Mouse (Mus musculus) Patski (cell line): Measurements from ENCODE around the gene F2rl3. TPM values are rescaled to one million over a fixed set of nuclear protein-coding genes. Genes with fewer than 3 reads are reported as not detected.

Source experiments
- ATAC-seq: fragments of 100-300 bp; one replicate; pipeline ENCODE4 v1.8.0; 2021
- CTCF ChIA-PET: fragments of 350-600 bp; sonication (Branson Sonifier 250); formaldehyde crosslinking; loops from one replicate; lab custom pipeline; 2022; ENCODE audit warnings: inconsistent platforms; lab: Charles Lee
- POLR2A ChIA-PET: fragments of 350-600 bp; sonication (Branson Sonifier 250); formaldehyde crosslinking; loops from one replicate; lab custom pipeline; 2022; ENCODE audit warnings: antibody characterized with exemption, inconsistent platforms; lab: Charles Lee
- DNase-seq: peaks from one replicate; pipeline ENCODE4 v3.0.0-alpha.2; 2011; ENCODE audit warnings: low read depth, low spot score
- H3K27me3 ChIP-seq: fragments of 371-371 bp; one replicate; pipeline ENCODE4 v1.5.1; 2021
- CTCF ChIP-seq: fragments of 100-300 bp; IDR thresholded peaks from one replicate; pipeline ENCODE4 v1.5.1; 2021
- in situ Hi-C: fragments of 300-500 bp; cut with MboI; formaldehyde crosslinking; loops from 3 replicates; pipeline ENCODE4 v1.11.1; 2018; ENCODE audit warnings: low pct_unique_long_range_greater_than_20kb, mixed read lengths
- polyA plus RNA-seq: library from polyadenylated mRNA; unstranded; gene quantifications from one replicate; pipeline ENCODE4 v1.2.3, GENCODE M21; 2021

Gene F2rl3
- polyA plus RNA-seq, 1 experiment from 2014 or later, result 0.09 TPM

- ChIA-PET CTCF (interaction anchor here (1.0 to 1.6 kb wide), 2 partner anchors 10 kb away, joined by 3 read pairs; no protein-coding TSS in a partner anchor), POLR2A (no interaction called here)
- DNase-seq, result no peak
- no peaks in the 10 kb centered on the region for H3K27me3 ChIP-seq
- in situ Hi-C loops, result no loop called here
- no peak for TF ChIP-seq CTCF
- ATAC-seq, result no peak
Measured at GRCm38 (mm10) chr8:72760216-72760615, 1.5 kb upstream of the F2rl3 start.

- ChIA-PET POLR2A (no interaction called here), CTCF (no interaction called here)
- H3K27me3 ChIP-seq, result peaks cover 4% of the 10 kb centered on the region
- in situ Hi-C loops, result no loop called here
- ATAC-seq, result no peak
- DNase-seq, result no peak
- TF ChIP-seq CTCF, result no peak
Measured at GRCm38 (mm10) chr8:72762306-72762705, 626 bp downstream of the F2rl3 start.

- H3K27me3 ChIP-seq, result peaks cover 4% of the 10 kb centered on the region
- DNase-seq, result no peak
- in situ Hi-C loops, result no loop called here
- ChIA-PET POLR2A (no interaction called here), CTCF (interaction anchor here (1.4 kb wide), 1 partner anchor 15 kb away, joined by 3 read pairs; no protein-coding TSS in a partner anchor)
- no peak for TF ChIP-seq CTCF
- no peak for ATAC-seq
Measured at GRCm38 (mm10) chr8:72765696-72766095, 4.0 kb downstream of the F2rl3 start.

GRCm38 (mm10) chr8:72766777-72767176, 5.1 kb downstream of the F2rl3 start:
- TF ChIP-seq CTCF, result no peak
- DNase-seq (no peak), ATAC-seq (no peak)
- in situ Hi-C loops, result no loop called here
- peaks cover 4% of the 10 kb centered on the region for H3K27me3 ChIP-seq
- ChIA-PET POLR2A (no interaction called here), CTCF (interaction anchor here (1.4 kb wide), 1 partner anchor 16 kb away, joined by 3 read pairs; no protein-coding TSS in a partner anchor)

DNA sequence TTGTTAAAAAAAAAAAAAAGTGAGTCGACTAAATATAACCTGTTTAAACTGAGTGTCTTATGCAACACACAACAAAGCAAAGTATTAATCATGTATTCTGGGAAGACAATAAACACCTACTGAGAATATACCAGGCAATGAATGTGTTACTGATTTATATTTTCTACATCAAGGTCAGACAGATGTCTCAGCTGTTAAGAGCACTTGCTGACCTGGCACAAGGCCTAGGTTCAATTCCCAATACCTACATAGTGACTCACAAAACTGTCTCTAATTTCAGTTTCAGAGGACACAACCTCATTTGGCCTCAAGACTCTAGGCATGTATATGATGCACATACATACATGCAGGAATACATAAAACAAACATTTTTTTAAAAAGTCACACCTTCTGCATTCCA, 16.1 kb downstream of the F2rl3 start:
- ATAC-seq (no peak), DNase-seq (no peak)
- POLR2A ChIA-PET, result no interaction called here
- in situ Hi-C loops, result no loop called here
- no peak for TF ChIP-seq CTCF
- CTCF ChIA-PET, result no interaction called here
- peaks cover 22% of the 10 kb centered on the region for H3K27me3 ChIP-seq

DNA sequence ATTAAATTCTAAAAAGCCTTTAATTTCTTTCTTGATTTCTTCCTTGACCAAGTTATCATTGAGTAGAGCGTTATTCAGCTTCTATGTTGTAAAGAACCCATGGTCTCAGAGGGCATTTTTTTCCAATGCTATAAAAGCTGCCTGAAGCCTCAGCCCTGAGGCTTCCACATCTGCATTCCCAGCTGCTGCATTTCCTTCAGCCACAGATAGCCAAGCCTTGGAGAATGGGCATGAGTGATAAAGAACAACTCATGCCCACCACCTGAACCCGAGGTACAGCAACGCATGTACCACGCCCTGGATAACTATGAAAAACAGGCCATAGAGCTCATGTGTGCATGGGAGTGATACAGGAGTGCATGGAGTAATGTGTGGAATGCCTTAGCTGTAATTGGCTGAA, 19.0 kb downstream of the F2rl3 start:
- ChIA-PET CTCF (no interaction called here), POLR2A (no interaction called here)
- no peak for ATAC-seq

GRCm38 (mm10) chr8:72801583-72801982, 39.9 kb downstream of the F2rl3 start:
- H3K27me3 ChIP-seq, result no peaks in the 10 kb centered on the region
- DNase-seq (no peak), ATAC-seq (no peak)
- TF ChIP-seq CTCF, result no peak
- CTCF ChIA-PET, result no interaction called here
- in situ Hi-C loops, result no loop called here
- POLR2A ChIA-PET, result interaction anchor here (0.5 kb wide), 1 partner anchor 158 kb away, joined by 4 read pairs; no protein-coding TSS in a partner anchor

More for the DNA sequence above, 19.0 kb downstream of the F2rl3 start:
- DNase-seq, result no peak
- TF ChIP-seq CTCF, result no peak
- H3K27me3 ChIP-seq, result peaks cover 7% of the 10 kb centered on the region
- in situ Hi-C loops, result no loop called here

DNA sequence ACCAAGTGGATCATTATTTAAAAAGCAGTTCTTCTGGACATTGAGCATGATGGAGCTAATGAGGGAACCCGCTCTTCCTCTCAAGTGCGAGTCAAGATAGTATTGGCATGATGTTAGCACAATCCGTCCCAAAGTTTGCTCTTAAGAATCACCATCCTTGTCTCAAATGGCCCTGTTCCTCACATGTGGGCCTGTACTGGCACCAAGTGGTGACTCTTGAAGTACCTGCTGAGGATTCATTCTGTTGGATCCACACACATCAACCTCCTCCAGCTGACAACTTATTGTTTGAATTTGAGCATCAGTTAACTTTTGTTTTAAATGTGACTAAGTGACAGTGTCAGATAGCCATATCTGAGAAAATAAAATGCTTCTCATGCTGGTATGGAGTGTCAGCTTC, 51.0 kb downstream of the F2rl3 start:
- DNase-seq, result no peak

More for the DNA sequence above, 51.0 kb downstream of the F2rl3 start:
- ChIA-PET POLR2A (no interaction called here), CTCF (interaction anchor here (0.8 kb wide), 1 partner anchor 9 kb away, joined by 3 read pairs; no protein-coding TSS in a partner anchor)
- H3K27me3 ChIP-seq, result no peaks in the 10 kb centered on the region
- ATAC-seq, result no peak
- in situ Hi-C loops, result no loop called here
- no peak for TF ChIP-seq CTCF

Other genes with a start within 250 kb of the F2rl3 start
- gene Med26, start 213.6 kb upstream of the F2rl3 start, polyA plus RNA-seq, result 9.8 TPM
- gene Smim7, start 190.8 kb upstream of the F2rl3 start, polyA plus RNA-seq, result 83.7 TPM
- gene Tmem38a, start 189.8 kb upstream of the F2rl3 start, polyA plus RNA-seq, result 23.0 TPM
- 0.05 TPM for gene Nwd1, start 115.2 kb upstream of the F2rl3 start, polyA plus RNA-seq
- 194 TPM for gene Sin3b, start 38.6 kb upstream of the F2rl3 start, polyA plus RNA-seq